Mouse (Mus musculus): ENCODE results near the gene Krt75. TPM values are rescaled to one million over a fixed set of nuclear protein-coding genes. Genes with fewer than 3 reads are reported as not detected.
"Not testable (repeated sequence)": the region's sequence is repeated elsewhere in the genome, so short reads cannot be mapped to it uniquely, and the experiment has no call there.

The Krt75 gene
- total RNA-seq, 2 experiments from 2014 or later = not detected

DNA sequence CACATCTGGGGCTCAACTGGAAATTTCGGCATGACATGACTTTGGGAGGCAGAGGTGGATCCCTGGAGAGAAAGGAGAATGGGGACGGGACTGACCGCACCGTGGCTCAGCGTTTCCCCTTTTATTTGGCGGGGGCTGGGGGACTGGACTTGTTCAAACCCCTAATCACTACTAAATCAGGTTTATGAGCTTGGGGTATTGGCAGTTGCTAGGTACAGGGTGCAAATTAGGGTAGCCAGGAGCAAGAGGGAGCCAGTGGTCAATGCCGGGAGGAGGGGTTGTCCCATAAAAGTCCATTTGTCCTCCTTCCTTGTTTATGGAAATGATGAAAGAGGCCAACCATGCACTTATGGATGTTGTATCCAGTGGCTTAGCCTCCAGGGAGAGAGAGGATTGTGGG lies 23.1 kb downstream of the Krt75 start, which contains the start of gene Krt82:
TSS of gene Krt82 (minus strand) at position 101 of the 400 bp plus-strand sequence.
- no peak for DNase-seq (ENCODE audit: extremely low spot score in 1 of 2, low spot score in 2 of 2)
- intact Hi-C loops (cut with DNase I) = no loop called here
- TF ChIP-seq CTCF (IDR thresholded peaks at IDR 0.05) = no peak
- H3K27ac ChIP-seq = no peak within 1 kb of the TSS
- H3K4me3 ChIP-seq = no peak within 1 kb of the TSS

DNA sequence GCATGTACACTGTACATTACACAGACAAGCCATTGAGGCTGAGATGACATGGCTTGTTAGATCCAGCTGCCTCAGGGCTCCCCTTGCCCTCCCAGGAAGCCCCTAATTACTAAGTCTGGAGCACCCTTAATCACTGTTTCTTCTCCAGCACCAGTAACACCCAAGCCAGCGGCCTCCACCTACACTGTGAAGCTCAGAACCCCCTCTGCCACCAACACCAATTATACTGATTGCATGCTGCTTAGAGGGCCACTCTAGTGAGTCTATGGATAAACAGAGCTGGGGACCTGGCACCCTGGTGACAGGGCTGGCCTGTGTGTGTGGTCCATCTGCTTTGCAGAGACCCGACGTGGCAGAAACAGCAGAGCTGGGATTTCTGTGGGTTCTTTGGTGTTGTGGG lies 29.2 kb downstream of the Krt75 start:
- DNase-seq (ENCODE audit: extremely low spot score in 1 of 2, low spot score in 2 of 2) = no peak
- no peak for TF ChIP-seq CTCF (IDR thresholded peaks at IDR 0.05)
- Histone ChIP-seq H3K4me3 (no peak overlapping the region), H3K27ac (no peak overlapping the region)
- intact Hi-C loops (cut with DNase I) = no loop called here

DNA sequence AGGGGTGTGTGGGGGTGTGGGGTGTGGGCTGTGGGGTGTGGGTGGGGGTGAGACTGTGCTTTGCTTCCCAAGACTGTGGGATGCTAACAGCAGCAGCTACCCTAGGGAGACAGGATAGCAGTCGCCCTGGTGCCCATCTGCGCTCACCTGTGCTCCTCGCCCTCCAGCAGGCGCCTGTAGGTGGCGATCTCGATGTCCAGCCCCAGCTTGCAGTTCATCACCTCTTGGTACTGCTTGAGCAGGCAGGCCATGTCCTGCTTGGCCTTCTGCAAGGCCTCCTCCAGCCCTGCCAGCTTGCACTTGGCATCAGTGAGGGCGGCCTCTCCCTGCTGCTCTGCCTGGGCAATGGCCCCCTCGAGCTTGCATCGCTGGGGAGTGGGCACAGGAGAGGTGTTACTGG lies 31.2 kb downstream of the Krt75 start:
- TF ChIP-seq CTCF (IDR thresholded peaks at IDR 0.05) = no peak; the same call in 1 of the 2 replicates
- no peak for DNase-seq (ENCODE audit: extremely low spot score in 1 of 2, low spot score in 2 of 2)

DNA sequence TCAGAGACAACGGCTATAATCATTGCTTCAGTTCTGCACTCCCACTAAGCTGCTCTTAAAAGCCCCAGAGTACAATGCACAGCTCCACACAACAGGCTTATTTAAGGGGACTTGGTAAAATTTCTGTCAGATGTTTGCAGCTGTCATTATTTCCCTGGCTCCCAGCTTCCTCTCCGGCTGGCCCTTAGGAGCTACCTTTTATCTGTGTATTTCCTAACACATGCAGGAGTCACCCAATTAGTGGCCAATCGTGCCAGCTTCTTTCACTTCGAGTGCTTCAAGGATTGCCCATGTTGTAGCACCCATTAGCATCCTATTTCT lies 35.2 kb downstream of the Krt75 start:
- Histone ChIP-seq H3K4me3 (no peak overlapping the region), H3K27ac (no peak overlapping the region)
- DNase-seq (ENCODE audit: extremely low spot score in 1 of 2, low spot score in 2 of 2) = no peak
- TF ChIP-seq CTCF (IDR thresholded peaks at IDR 0.05) = no peak
- intact Hi-C loops (cut with DNase I) = no loop called here

More for the DNA sequence above, 31.2 kb downstream of the Krt75 start:
- Histone ChIP-seq H3K27ac (no peak overlapping the region), H3K4me3 (no peak overlapping the region)
- intact Hi-C loops (cut with DNase I) = no loop called here

DNA sequence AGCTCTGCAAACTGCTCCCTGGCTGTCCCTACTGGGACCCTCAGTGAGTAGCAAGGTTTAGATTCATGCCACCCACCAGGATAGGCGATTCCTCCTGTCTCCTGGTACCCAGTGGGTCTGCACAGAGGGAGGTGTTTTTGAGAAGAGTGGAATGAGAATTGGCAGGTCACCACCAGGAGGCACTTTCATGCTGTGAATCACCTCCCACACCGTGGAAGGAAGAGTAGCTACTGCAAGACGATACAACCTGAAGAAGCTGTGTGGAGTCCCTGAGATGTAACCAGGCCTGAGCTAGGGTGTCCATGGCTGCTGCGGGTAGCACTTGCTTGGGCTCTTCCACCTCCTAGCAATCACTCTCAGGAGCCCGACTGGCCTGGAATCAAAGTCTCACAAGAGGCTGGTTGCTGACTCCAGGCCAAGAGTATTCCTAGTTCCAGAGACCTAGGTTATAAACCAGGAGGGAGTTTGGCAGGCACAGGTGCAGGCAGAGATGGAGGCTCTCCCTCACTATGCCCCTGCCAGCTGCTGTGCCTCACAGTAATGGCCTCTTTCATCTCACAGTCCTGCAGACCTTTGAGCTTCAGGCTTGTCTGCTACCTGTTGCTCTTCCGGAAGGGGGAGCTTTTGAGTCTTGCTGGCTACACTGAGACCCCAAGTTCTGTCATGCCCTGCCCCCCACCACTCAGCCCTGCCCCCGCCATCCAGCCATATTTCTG lies 35.7 kb downstream of the Krt75 start:
- Histone ChIP-seq H3K27ac (no peak overlapping the region), H3K4me3 (no peak overlapping the region)
- intact Hi-C loops (cut with DNase I) = no loop called here
- peak; percentile 18 for TF ChIP-seq CTCF (IDR thresholded peaks at IDR 0.05)
- DNase-seq (ENCODE audit: extremely low spot score in 1 of 2, low spot score in 2 of 2) = no peak

DNA sequence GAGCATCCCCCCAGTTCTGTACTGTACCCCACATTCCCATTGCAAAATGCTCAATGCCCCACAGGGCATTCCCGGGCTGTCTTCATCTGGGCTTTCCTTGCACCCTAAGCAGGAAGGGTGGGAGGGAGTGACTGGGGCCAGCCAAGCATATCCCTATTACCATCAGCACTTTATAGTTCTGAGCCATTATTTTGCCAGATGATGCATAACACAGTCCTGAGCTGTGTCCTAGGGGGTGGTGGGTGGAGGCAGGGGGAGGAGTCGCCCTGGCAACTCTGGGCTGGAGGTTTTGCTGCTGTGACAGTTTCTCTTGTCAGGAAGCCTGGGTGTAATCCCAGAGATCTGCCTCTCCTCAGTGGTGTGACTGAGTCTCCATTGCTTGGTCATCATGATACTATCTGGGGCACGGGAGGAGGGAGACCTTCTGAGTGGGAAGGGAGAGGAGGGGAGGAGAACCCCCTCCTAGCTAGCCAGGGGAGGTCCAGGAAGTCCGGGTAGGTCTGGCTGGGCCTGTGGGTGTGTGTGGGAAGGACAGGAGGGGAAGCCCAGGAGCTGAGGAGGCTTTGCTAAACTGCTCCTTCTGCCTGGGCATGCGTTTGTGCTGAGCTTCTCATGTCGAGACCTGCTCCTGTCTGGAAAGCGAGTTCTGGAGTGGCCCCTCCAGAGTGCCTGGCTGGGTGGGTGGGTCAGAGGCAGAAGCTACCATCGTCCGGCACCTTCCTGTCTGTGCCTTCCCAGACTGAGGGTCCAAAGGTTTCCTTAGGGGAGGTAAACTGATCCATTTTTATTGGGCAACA lies 37.5 kb downstream of the Krt75 start:
- TF ChIP-seq CTCF (IDR thresholded peaks at IDR 0.05) = no peak
- intact Hi-C loops (cut with DNase I) = no loop called here
- DNase-seq (ENCODE audit: extremely low spot score in 1 of 2, low spot score in 2 of 2) = peak in 1 of 2 experiments; percentile 18
- no peak overlapping the region for H3K27ac ChIP-seq
- H3K4me3 ChIP-seq = no peak overlapping the region

DNA sequence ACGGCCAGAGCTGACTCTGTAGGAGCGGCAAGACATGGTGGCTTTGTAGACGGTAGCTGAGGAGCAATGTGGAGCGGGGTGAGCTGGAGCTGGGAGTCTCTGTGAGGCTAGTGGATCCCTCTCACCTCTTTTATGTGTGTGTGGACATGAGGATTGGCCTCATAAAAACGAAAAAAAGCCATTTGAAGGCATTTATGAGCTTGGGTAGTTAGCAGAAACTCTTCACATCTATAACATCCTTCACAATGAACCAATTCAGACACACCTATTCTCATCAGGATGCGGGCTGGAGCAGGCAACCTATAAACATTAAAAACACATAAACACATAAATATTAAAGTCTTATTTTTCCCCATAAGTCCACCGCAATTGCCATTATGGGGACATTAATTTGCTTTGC lies 41.0 kb downstream of the Krt75 start, which contains the start of gene Krt84:
TSS of gene Krt84 (minus strand) at position 101 of the 400 bp plus-strand sequence.
- DNase-seq (ENCODE audit: extremely low spot score in 1 of 2, low spot score in 2 of 2) = no peak
- no peak for TF ChIP-seq CTCF (IDR thresholded peaks at IDR 0.05)
- H3K27ac ChIP-seq = no peak within 1 kb of the TSS
- intact Hi-C loops (cut with DNase I) = no loop called here
- H3K4me3 ChIP-seq = no peak within 1 kb of the TSS

DNA sequence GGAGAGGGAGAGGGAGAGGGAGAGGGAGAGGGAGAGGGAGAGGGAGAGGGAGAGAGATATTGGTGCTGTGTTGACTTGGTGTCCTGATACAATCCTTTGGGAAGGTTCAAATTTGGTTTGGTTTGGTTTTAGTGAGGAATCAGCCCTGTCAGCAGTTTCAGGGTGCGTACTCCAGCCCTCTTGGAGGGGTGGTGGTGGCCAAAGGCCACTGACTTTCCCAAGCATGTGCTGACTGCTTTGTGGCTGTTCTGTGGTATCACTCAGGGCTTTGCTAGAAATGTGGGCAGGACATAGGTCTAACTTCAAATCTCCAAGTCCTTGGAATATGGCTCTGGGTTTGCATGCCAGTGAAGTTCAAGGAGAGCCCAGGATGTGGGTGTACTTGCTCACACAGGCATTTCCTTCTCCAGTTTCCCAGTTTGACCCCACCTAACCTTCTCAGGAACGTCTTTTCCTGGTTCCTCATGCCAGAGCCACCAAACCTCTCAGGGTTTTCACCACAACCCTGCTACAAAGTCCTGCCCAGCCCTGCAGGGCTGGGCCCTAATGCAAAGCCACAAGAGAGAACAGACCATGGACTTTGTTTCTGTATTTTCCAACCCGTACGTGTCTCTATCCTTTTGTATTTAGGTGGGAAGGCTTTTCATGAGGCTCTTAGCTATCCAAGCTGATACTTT lies 51.0 kb downstream of the Krt75 start:
- Histone ChIP-seq H3K4me3 (no peak overlapping the region), H3K27ac (no peak overlapping the region)
- DNase-seq (ENCODE audit: extremely low spot score in 1 of 2, low spot score in 2 of 2) = no peak
- no peak for TF ChIP-seq CTCF (IDR thresholded peaks at IDR 0.05)
- intact Hi-C loops (cut with DNase I) = no loop called here

DNA sequence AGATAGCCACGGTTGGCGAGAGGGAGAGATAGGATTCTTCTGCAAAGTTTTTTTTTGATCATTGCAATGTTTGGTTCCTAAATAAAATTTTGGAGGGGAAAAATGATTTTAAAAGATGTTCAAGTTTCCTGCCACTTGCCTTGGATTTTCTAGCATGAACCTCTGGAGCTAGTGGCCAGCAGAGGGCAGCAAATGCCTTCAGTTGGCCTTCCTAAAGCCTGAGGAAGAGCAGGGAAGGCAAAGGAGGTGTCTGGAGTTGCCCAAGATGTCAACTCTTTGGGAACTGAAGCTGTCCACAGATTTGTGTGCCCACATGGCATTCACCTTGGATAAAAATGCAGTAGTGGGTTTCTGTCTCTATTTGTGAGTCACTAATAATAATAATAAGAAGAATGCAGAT lies 53.9 kb downstream of the Krt75 start:
- intact Hi-C loops (cut with DNase I) = loop anchor here (1.0 to 2.0 kb wide), 5 partner anchors 178 to 545 kb away; no protein-coding TSS in a partner anchor
- peak; percentile 74 to 81 for DNase-seq (ENCODE audit: extremely low spot score in 1 of 2, low spot score in 2 of 2)

DNA sequence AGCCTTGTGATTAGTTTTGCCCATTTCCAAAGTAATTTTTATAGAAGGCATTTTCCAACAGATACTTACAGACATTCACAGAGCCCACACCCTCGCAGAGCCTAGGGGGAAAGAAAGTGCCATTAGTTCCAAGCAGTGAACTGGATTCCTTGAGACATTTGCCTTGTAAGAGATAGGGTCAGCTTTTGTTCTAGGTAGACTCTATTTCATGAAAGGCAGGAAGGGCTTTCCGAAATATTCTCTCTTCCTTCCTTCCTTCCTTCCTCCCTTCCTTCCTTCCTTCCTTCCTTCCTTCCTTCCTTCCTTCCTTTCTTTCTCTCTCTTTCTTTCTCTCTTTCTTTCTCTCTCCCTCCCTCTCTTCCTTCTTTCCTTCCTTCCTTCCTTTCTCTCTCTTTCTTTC lies 56.5 kb downstream of the Krt75 start, which contains the start of gene Gm49425:
TSS of gene Gm49425 (minus strand) at position 101 of the 400 bp plus-strand sequence.
- intact Hi-C loops (cut with DNase I); H3K4me3 ChIP-seq; H3K27ac ChIP-seq; DNase-seq (ENCODE audit: extremely low spot score in 1 of 2, low spot score in 2 of 2): not testable (repeated sequence)

More for the DNA sequence above, 53.9 kb downstream of the Krt75 start:
- Histone ChIP-seq H3K4me3 (no peak overlapping the region), H3K27ac (no peak overlapping the region)
- TF ChIP-seq CTCF (IDR thresholded peaks at IDR 0.05) = peak; percentile 91

Small RNAs within 50 kb of the gene (microRNA-seq; reads per million reads assigned to microRNA genes)
- gene Gm44393 = 0 reads per million in 2 experiments
- gene Gm44460 = 0 reads per million in 2 experiments

Other genes starting within 250 kb of the Krt75 start
- 1 to 10 TPM; 2.9 to 3.9 TPM for gene Krt80, start 203.7 kb downstream of the Krt75 start, total RNA-seq (2021)
- gene Krt7, start 162.9 kb downstream of the Krt75 start, total RNA-seq (2021) = under 1 TPM; 0.09 to 0.48 TPM
- under 1 TPM in 1 of 2 experiments, not detected in 1; 0.14 TPM for gene Krt87, start 135.1 kb downstream of the Krt75 start, total RNA-seq (2021)
- not detected for gene Krt88, start 126.2 kb downstream of the Krt75 start, total RNA-seq (2021)
- not detected for gene Krt81, start 110.2 kb downstream of the Krt75 start, total RNA-seq (2021)
- gene Krt86, start 100.4 kb downstream of the Krt75 start, total RNA-seq (2021) = not detected
- gene Krt83, start 82.4 kb downstream of the Krt75 start, total RNA-seq (2021) = not detected
- not detected for gene Gm49425, start 56.6 kb downstream of the Krt75 start, total RNA-seq (2021)
- not detected for gene Krt84, start 41.1 kb downstream of the Krt75 start, total RNA-seq (2021)
- not detected for gene Krt82, start 23.2 kb downstream of the Krt75 start, total RNA-seq (2021)
- not detected for gene Krt90, start 11.0 kb downstream of the Krt75 start, total RNA-seq (2021)
- not detected for gene Gm5414, start 54.3 kb upstream of the Krt75 start, total RNA-seq (2021)
- not detected for gene Gm5478, start 73.5 kb upstream of the Krt75 start, total RNA-seq (2021)
- not detected for gene Krt6b, start 106.4 kb upstream of the Krt75 start, total RNA-seq (2021)
- not detected for gene Krt6a, start 120.4 kb upstream of the Krt75 start, total RNA-seq (2021)
- not detected for gene Krt5, start 139.0 kb upstream of the Krt75 start, total RNA-seq (2021)
- not detected for gene Krt71, start 169.2 kb upstream of the Krt75 start, total RNA-seq (2021)
- not detected for gene Krt72, start 212.6 kb upstream of the Krt75 start, total RNA-seq (2021)
- 1 to 10 TPM; 1.0 to 1.2 TPM for gene Krt73, start 228.4 kb upstream of the Krt75 start, total RNA-seq (2021)
- gene Krt2, start 244.3 kb upstream of the Krt75 start, total RNA-seq (2021) = 1 to 10 TPM in 1 of 2 experiments, under 1 TPM in 1; 0.20 to 1.1 TPM

Data from left cerebral cortex, adult 2 months (tissue).